Mouse (Mus musculus): Measurements from ENCODE around the gene Dcaf17.

Dcaf17 gene

GRCm38 (mm10) chr2:71055300-71056114 is at the start of gene Dcaf17, which contains the start of gene Mettl8:
TSS of gene Dcaf17 (plus strand) at chr2:71055328.
TSS of gene Mettl8 (minus strand) at chr2:71055583.
- DNase-seq (ENCODE audit: low spot score in 2 of 2), result peak; percentile 87 to 90

- no peak for DNase-seq (ENCODE audit: low spot score in 2 of 2)
Measured at GRCm38 (mm10) chr2:71011816-71012215, 43.3 kb upstream of the Dcaf17 start.

- no peak for DNase-seq (ENCODE audit: low spot score in 2 of 2)
Measured at GRCm38 (mm10) chr2:71013521-71013920, 41.6 kb upstream of the Dcaf17 start.

GRCm38 (mm10) chr2:71019277-71019676 is 35.9 kb upstream of the Dcaf17 start:
- DNase-seq (ENCODE audit: low spot score in 2 of 2), result no peak

GRCm38 (mm10) chr2:71019704-71020375 is 35.3 kb upstream of the Dcaf17 start:
- DNase-seq (ENCODE audit: low spot score in 2 of 2), result no peak

GRCm38 (mm10) chr2:71020674-71021073 is 34.5 kb upstream of the Dcaf17 start:
- no peak for DNase-seq (ENCODE audit: low spot score in 2 of 2)

GRCm38 (mm10) chr2:71022991-71023390 is 32.1 kb upstream of the Dcaf17 start:
- DNase-seq (ENCODE audit: low spot score in 2 of 2), result no peak

- no peak for DNase-seq (ENCODE audit: low spot score in 2 of 2)
Measured at GRCm38 (mm10) chr2:71023986-71024385, 31.1 kb upstream of the Dcaf17 start.

- DNase-seq (ENCODE audit: low spot score in 2 of 2), result no peak
Measured at GRCm38 (mm10) chr2:71025576-71026315, 29.4 kb upstream of the Dcaf17 start.

- no peak for DNase-seq (ENCODE audit: low spot score in 2 of 2)
Measured at GRCm38 (mm10) chr2:71026787-71027186, 28.3 kb upstream of the Dcaf17 start.

GRCm38 (mm10) chr2:71027631-71028030 is 27.5 kb upstream of the Dcaf17 start:
- DNase-seq (ENCODE audit: low spot score in 2 of 2), result no peak

GRCm38 (mm10) chr2:71030663-71031062 is 24.5 kb upstream of the Dcaf17 start:
- no peak for DNase-seq (ENCODE audit: low spot score in 2 of 2)

- DNase-seq (ENCODE audit: low spot score in 2 of 2), result no peak
Measured at GRCm38 (mm10) chr2:71031973-71032794, 22.9 kb upstream of the Dcaf17 start.

GRCm38 (mm10) chr2:71033014-71033413 is 22.1 kb upstream of the Dcaf17 start:
- DNase-seq (ENCODE audit: low spot score in 2 of 2), result no peak

GRCm38 (mm10) chr2:71033987-71034386 is 21.1 kb upstream of the Dcaf17 start:
- DNase-seq (ENCODE audit: low spot score in 2 of 2), result no peak

- no peak for DNase-seq (ENCODE audit: low spot score in 2 of 2)
Measured at GRCm38 (mm10) chr2:71037447-71037846, 17.7 kb upstream of the Dcaf17 start.

GRCm38 (mm10) chr2:71039522-71040121 is 15.5 kb upstream of the Dcaf17 start:
- peak; percentile 75 to 81 for DNase-seq (ENCODE audit: low spot score in 2 of 2)

GRCm38 (mm10) chr2:71046151-71046550 is 9.0 kb upstream of the Dcaf17 start:
- no peak for DNase-seq (ENCODE audit: low spot score in 2 of 2)

- DNase-seq (ENCODE audit: low spot score in 2 of 2), result no peak
Measured at GRCm38 (mm10) chr2:71046751-71047320, 8.3 kb upstream of the Dcaf17 start.

GRCm38 (mm10) chr2:71048896-71049295 is 6.2 kb upstream of the Dcaf17 start:
- DNase-seq (ENCODE audit: low spot score in 2 of 2), result no peak

GRCm38 (mm10) chr2:71050511-71050910 is 4.6 kb upstream of the Dcaf17 start:
- DNase-seq (ENCODE audit: low spot score in 2 of 2), result no peak

All from urinary bladder, postnatal 4 days (tissue).